Mouse (Mus musculus) stomach, postnatal 0 days (tissue): Measurements from ENCODE around the gene Cfap77. TPM values are rescaled to one million over a fixed set of nuclear protein-coding genes. Genes with fewer than 3 reads are reported as not detected.
A peak's percentile ranks its signal among the peaks of the same experiment; 100 is the strongest.

Source experiments
- ATAC-seq: fragments of 200-750 bp; cut with Nextera tagmentation; 2 replicates; pipeline ENCODE4 v1.8.0; 2017; ENCODE audit not compliant: low FRiP score, low TSS enrichment
- DNase-seq: peaks from one replicate; pipeline ENCODE4 v3.0.0-alpha.2; 2016; ENCODE audit warnings: low spot score
- H3K27ac ChIP-seq: fragments of 300-500 bp; sonication (generic); replicated peaks from 2 replicates; pipeline ENCODE4 v1.5.1; 2014; ENCODE audit warnings: mild to moderate bottlenecking, control low read depth
- H3K27me3 ChIP-seq: fragments of 300-500 bp; sonication (generic); 2 replicates; pipeline ENCODE4 v1.6.1; 2014; ENCODE audit warnings: low read length; ENCODE audit not compliant: control insufficient read depth, insufficient read depth
- H3K36me3 ChIP-seq: fragments of 300-500 bp; sonication (generic); 2 replicates; pipeline ENCODE4 v1.6.1; 2014; ENCODE audit warnings: low read length, mixed read lengths; ENCODE audit not compliant: control insufficient read depth, insufficient read depth
- H3K4me1 ChIP-seq: fragments of 300-500 bp; sonication (generic); replicated peaks from 2 replicates; pipeline ENCODE4 v1.6.1; 2014; ENCODE audit warnings: antibody characterized with exemption; ENCODE audit not compliant: control insufficient read depth, insufficient read depth
- H3K4me2 ChIP-seq: fragments of 300-500 bp; sonication (generic); replicated peaks from 2 replicates; pipeline ENCODE4 v1.6.1; 2014; ENCODE audit warnings: low read depth, mild to moderate bottlenecking, control low read depth, moderate library complexity
- H3K4me3 ChIP-seq: fragments of 300-500 bp; sonication (generic); 2 replicates; pipeline ENCODE4 v1.5.1; 2014; ENCODE audit warnings: low read depth, low read length, control low read depth
- H3K9ac ChIP-seq: fragments of 300-500 bp; sonication (generic); 2 replicates; pipeline ENCODE4 v1.6.1; 2014; ENCODE audit warnings: mild to moderate bottlenecking, low read length, control low read depth, mixed read lengths
- H3K9me3 ChIP-seq: fragments of 300-500 bp; sonication (generic); 2 replicates; pipeline ENCODE4 v1.6.1; 2016; ENCODE audit warnings: low read length; ENCODE audit not compliant: control insufficient read depth
- CTCF ChIP-seq: IDR thresholded peaks from 2 replicates; pipeline ENCODE4 v1.5.1; 2016; ENCODE audit warnings: antibody characterized with exemption, low read depth, mild to moderate bottlenecking, moderate library complexity
- EP300 ChIP-seq: optimal IDR thresholded peaks from 2 replicates; pipeline ENCODE3; 2016; ENCODE audit warnings: antibody characterized with exemption
- WGBS: fragments of 180-500 bp; shearing (Covaris S2); extraction: QIAGEN DNeasy Blood & Tissue Kit; methylation state at CpG from one replicate; pipeline ENCODE4 v1.1.7; 2014; 5-methylcytosine and 5-hydroxymethylcytosine counted together
- polyA plus RNA-seq: library from polyadenylated mRNA; unstranded; fragments of >200 nt; fragmentation: Nextera tagmentation; extraction: Ambion mirVana; gene quantifications from 2 replicates; pipeline ENCODE4 v1.2.1, GENCODE M21; 2015

Gene Cfap77
- polyA plus RNA-seq, 1 experiment from 2014 or later = 0.11 TPM

- Histone ChIP-seq H3K27me3 (peaks cover 8% of the 10 kb centered on the region; the same call in 1 of the 2 replicates), H3K36me3 (no peaks in the 10 kb centered on the region), H3K4me1 (no peaks in the 10 kb centered on the region), H3K4me2 (no peak overlapping the region), H3K27ac (no peak overlapping the region), H3K9me3 (no peaks in the 10 kb centered on the region), H3K4me3 (no peak overlapping the region), H3K9ac (no peak overlapping the region)
- peak; percentile 33; the same call in 1 of the 2 replicates for ATAC-seq
- peak; percentile 77 for DNase-seq
- TF ChIP-seq CTCF (peak; percentile 92), EP300 (no peak)
- 5% methylated on average over 4 of the region's 4 CpGs for WGBS
Measured at GRCm38 (mm10) chr2:28923912-28924311, 131.0 kb downstream of the Cfap77 start.

DNA sequence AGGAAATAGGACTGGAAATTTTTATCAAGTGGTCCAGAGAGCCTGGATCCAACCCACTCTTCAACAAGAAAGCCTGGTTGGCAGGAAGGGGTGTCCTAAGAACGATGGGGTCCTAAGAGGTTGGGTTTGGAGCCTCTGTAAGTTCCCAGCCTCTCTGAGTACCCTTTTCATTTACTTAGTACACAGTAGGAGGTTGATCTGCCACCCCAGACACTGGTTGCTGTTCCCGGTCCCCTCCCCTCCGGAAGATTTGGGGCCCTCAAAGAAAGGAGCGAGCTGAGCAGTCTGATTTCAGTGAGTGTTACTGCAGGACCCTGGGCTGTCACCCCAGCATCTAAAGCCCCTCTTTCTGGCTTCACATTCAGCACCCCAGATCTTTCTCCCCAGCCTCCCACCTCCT, 135.9 kb downstream of the Cfap77 start:
- Histone ChIP-seq H3K27ac (no peak overlapping the region), H3K36me3 (no peaks in the 10 kb centered on the region), H3K4me3 (no peak overlapping the region), H3K4me2 (no peak overlapping the region), H3K9me3 (no peaks in the 10 kb centered on the region), H3K9ac (no peak overlapping the region), H3K4me1 (no peaks in the 10 kb centered on the region), H3K27me3 (peaks cover 23% of the 10 kb centered on the region)
- no peak for TF ChIP-seq EP300
- WGBS = 4% methylated on average over 4 of the region's 4 CpGs
- no peak for DNase-seq
- ATAC-seq = no peak

GRCm38 (mm10) chr2:28917518-28918361, 137.1 kb downstream of the Cfap77 start:
- Histone ChIP-seq H3K27ac (no peak overlapping the region), H3K27me3 (peaks cover 23% of the 10 kb centered on the region), H3K36me3 (no peaks in the 10 kb centered on the region), H3K4me2 (peak overlapping the region; percentile 34), H3K9me3 (no peaks in the 10 kb centered on the region), H3K9ac (no peak overlapping the region), H3K4me3 (peak overlapping the region; percentile 22), H3K4me1 (no peaks in the 10 kb centered on the region)
- 1% methylated on average over 71 of the region's 73 CpGs for WGBS
- ATAC-seq (no peak), DNase-seq (no peak)
- TF ChIP-seq CTCF = no peak
- no peak for TF ChIP-seq EP300

- WGBS = 11% methylated on average over 11 of the region's 11 CpGs
- DNase-seq = no peak
- ATAC-seq = no peak
- Histone ChIP-seq H3K27me3 (peaks cover 23% of the 10 kb centered on the region), H3K4me3 (no peak overlapping the region), H3K4me2 (no peak overlapping the region), H3K9me3 (no peaks in the 10 kb centered on the region), H3K36me3 (no peaks in the 10 kb centered on the region), H3K4me1 (no peaks in the 10 kb centered on the region), H3K27ac (no peak overlapping the region), H3K9ac (no peak overlapping the region)
- TF ChIP-seq CTCF = no peak
- TF ChIP-seq EP300 = no peak
Measured at GRCm38 (mm10) chr2:28917156-28917517, 137.7 kb downstream of the Cfap77 start.

DNA sequence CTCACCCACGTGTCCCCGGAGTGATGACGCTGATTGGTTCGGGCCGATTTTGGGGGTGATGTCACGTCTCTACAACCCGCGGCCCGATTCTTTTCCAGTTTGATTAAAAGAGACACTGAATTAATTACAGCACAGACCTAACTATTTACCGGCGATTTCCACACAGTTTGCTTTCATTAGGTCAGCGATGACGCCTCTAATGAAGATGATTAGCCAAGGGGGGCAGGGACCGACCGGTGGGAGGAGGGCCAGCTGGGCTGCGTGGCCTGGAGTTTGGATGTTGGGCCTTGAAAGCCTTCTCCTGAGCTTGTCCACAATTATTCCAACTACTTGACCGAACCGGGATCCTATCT, 138.4 kb downstream of the Cfap77 start, which contains the start of gene Barhl1:
Gene Barhl1, minus strand, starts transcription at position 156 of the 353 bp plus-strand sequence.
- no peak for ATAC-seq
- Histone ChIP-seq H3K36me3 (no peaks in the 10 kb centered on the region), H3K4me2 (no peak within 1 kb of the TSS; the same call in 1 of the 2 replicates), H3K4me3 (peak within 1 kb of the TSS; percentile 22; the same call in 1 of the 2 replicates), H3K9ac (no peak within 1 kb of the TSS), H3K4me1 (no peaks in the 10 kb centered on the region), H3K27me3 (peaks cover 29% of the 10 kb centered on the region), H3K9me3 (no peaks in the 10 kb centered on the region), H3K27ac (no peak within 1 kb of the TSS)
- no peak for TF ChIP-seq CTCF
- TF ChIP-seq EP300 = no peak
- 6% methylated on average over 18 of the region's 18 CpGs for WGBS
- no peak for DNase-seq
